Mouse (Mus musculus): ENCODE data around the gene Lst1. TPM values are rescaled to one million over a fixed set of nuclear protein-coding genes. Genes with fewer than 3 reads are reported as not detected.

Gene Lst1
- polyA plus RNA-seq, 1 experiment from 2014 or later, result 3.7 TPM

GRCm38 (mm10) chr17:35167794-35168193 lies 20.4 kb downstream of the Lst1 start:
- WGBS, result 88% methylated on average over 7 of the region's 7 CpGs

GRCm38 (mm10) chr17:35166352-35167035 lies 21.7 kb downstream of the Lst1 start:
- Histone ChIP-seq H3K4me2 (ENCODE audit: low read depth, low read length) (peak overlapping the region; percentile 71), H3K9me3 (ENCODE audit: control insufficient read depth, low read length) (no peaks in the 10 kb centered on the region), H3K27ac (ENCODE audit: low read depth, low read length) (peak overlapping the region; percentile 88), H3K4me3 (ENCODE audit: low read depth, low read length) (peak overlapping the region; percentile 89; the same call in 1 of the 2 replicates), H3K4me1 (ENCODE audit: control insufficient read depth, insufficient read depth, low read length) (peaks cover 26% of the 10 kb centered on the region), H3K27me3 (ENCODE audit: control insufficient read depth, insufficient read depth, low read length) (no peaks in the 10 kb centered on the region), H3K9ac (replicated peaks; ENCODE audit: low read depth, low read length) (peak overlapping the region; percentile 54), H3K36me3 (ENCODE audit: control insufficient read depth, insufficient read depth, low read length) (peaks cover 5% of the 10 kb centered on the region; the same call in 1 of the 2 replicates)
- peak; percentile 6; the same call in 1 of the 2 replicates for ATAC-seq (ENCODE audit: low read depth)
- 48% methylated on average over 8 of the region's 8 CpGs for WGBS

More at GRCm38 (mm10) chr17:35167794-35168193, 20.4 kb downstream of the Lst1 start:
- H3K9ac ChIP-seq (replicated peaks; ENCODE audit: low read depth, low read length), result no peak overlapping the region
- H3K36me3 ChIP-seq (ENCODE audit: control insufficient read depth, insufficient read depth, low read length), result no peaks in the 10 kb centered on the region
- ATAC-seq (ENCODE audit: low read depth), result no peak
- no peak overlapping the region for H3K27ac ChIP-seq (ENCODE audit: low read depth, low read length)
- H3K4me1 ChIP-seq (ENCODE audit: control insufficient read depth, insufficient read depth, low read length), result peaks cover 14% of the 10 kb centered on the region
- H3K4me2 ChIP-seq (ENCODE audit: low read depth, low read length), result no peak overlapping the region
- H3K27me3 ChIP-seq (ENCODE audit: control insufficient read depth, insufficient read depth, low read length), result no peaks in the 10 kb centered on the region
- H3K4me3 ChIP-seq (ENCODE audit: low read depth, low read length), result no peak overlapping the region
- no peaks in the 10 kb centered on the region for H3K9me3 ChIP-seq (ENCODE audit: control insufficient read depth, low read length)

- Histone ChIP-seq H3K9me3 (ENCODE audit: control insufficient read depth, low read length) (no peaks in the 10 kb centered on the region), H3K27me3 (ENCODE audit: control insufficient read depth, insufficient read depth, low read length) (no peaks in the 10 kb centered on the region), H3K9ac (replicated peaks; ENCODE audit: low read depth, low read length) (peak overlapping the region; percentile 54), H3K4me2 (ENCODE audit: low read depth, low read length) (peak overlapping the region; percentile 71), H3K4me1 (ENCODE audit: control insufficient read depth, insufficient read depth, low read length) (peaks cover 26% of the 10 kb centered on the region), H3K27ac (ENCODE audit: low read depth, low read length) (peak overlapping the region; percentile 88), H3K36me3 (ENCODE audit: control insufficient read depth, insufficient read depth, low read length) (peaks cover 14% of the 10 kb centered on the region; the same call in 1 of the 2 replicates), H3K4me3 (ENCODE audit: low read depth, low read length) (peak overlapping the region; percentile 89)
- ATAC-seq (ENCODE audit: low read depth), result peak; percentile 83
- WGBS, result 23% methylated on average over 12 of the region's 12 CpGs
Measured at GRCm38 (mm10) chr17:35165451-35166155, 22.6 kb downstream of the Lst1 start.

- Histone ChIP-seq H3K4me3 (ENCODE audit: low read depth, low read length) (peak within 1 kb of the TSS; percentile 89), H3K4me2 (ENCODE audit: low read depth, low read length) (peak within 1 kb of the TSS; percentile 89), H3K27ac (ENCODE audit: low read depth, low read length) (peak within 1 kb of the TSS; percentile 92), H3K9ac (replicated peaks; ENCODE audit: low read depth, low read length) (peak within 1 kb of the TSS; percentile 98), H3K27me3 (ENCODE audit: control insufficient read depth, insufficient read depth, low read length) (no peaks in the 10 kb centered on the region), H3K36me3 (ENCODE audit: control insufficient read depth, insufficient read depth, low read length) (peaks cover 22% of the 10 kb centered on the region), H3K9me3 (ENCODE audit: control insufficient read depth, low read length) (no peaks in the 10 kb centered on the region), H3K4me1 (ENCODE audit: control insufficient read depth, insufficient read depth, low read length) (peaks cover 26% of the 10 kb centered on the region)
- under 1% methylated on average over 82 of the region's 89 CpGs for WGBS
- peak; percentile 92 for ATAC-seq (ENCODE audit: low read depth)
Measured at GRCm38 (mm10) chr17:35164568-35165450, 23.4 kb downstream of the Lst1 start, which contains the start of gene Prrc2a. TSS of gene Prrc2a (minus strand) at chr17:35164897.

- Histone ChIP-seq H3K36me3 (ENCODE audit: control insufficient read depth, insufficient read depth, low read length) (peaks cover 28% of the 10 kb centered on the region), H3K9ac (replicated peaks; ENCODE audit: low read depth, low read length) (peak overlapping the region; percentile 98), H3K4me2 (ENCODE audit: low read depth, low read length) (peak overlapping the region; percentile 89), H3K27me3 (ENCODE audit: control insufficient read depth, insufficient read depth, low read length) (no peaks in the 10 kb centered on the region), H3K27ac (ENCODE audit: low read depth, low read length) (peak overlapping the region; percentile 92), H3K9me3 (ENCODE audit: control insufficient read depth, low read length) (no peaks in the 10 kb centered on the region), H3K4me1 (ENCODE audit: control insufficient read depth, insufficient read depth, low read length) (peaks cover 26% of the 10 kb centered on the region), H3K4me3 (ENCODE audit: low read depth, low read length) (peak overlapping the region; percentile 89)
- ATAC-seq (ENCODE audit: low read depth), result no peak; the same call in 1 of the 2 replicates
- 0% methylated on average over 26 of the region's 28 CpGs for WGBS
Measured at GRCm38 (mm10) chr17:35164218-35164567, 24.0 kb downstream of the Lst1 start.

GRCm38 (mm10) chr17:35163326-35164081 lies 24.7 kb downstream of the Lst1 start:
- peak overlapping the region; percentile 92 for H3K27ac ChIP-seq (ENCODE audit: low read depth, low read length)
- H3K4me2 ChIP-seq (ENCODE audit: low read depth, low read length), result peak overlapping the region; percentile 89
- H3K4me1 ChIP-seq (ENCODE audit: control insufficient read depth, insufficient read depth, low read length), result peaks cover 26% of the 10 kb centered on the region
- H3K9ac ChIP-seq (replicated peaks; ENCODE audit: low read depth, low read length), result peak overlapping the region; percentile 98
- H3K4me3 ChIP-seq (ENCODE audit: low read depth, low read length), result peak overlapping the region; percentile 89
- H3K9me3 ChIP-seq (ENCODE audit: control insufficient read depth, low read length), result no peaks in the 10 kb centered on the region
- no peaks in the 10 kb centered on the region for H3K27me3 ChIP-seq (ENCODE audit: control insufficient read depth, insufficient read depth, low read length)
- ATAC-seq (ENCODE audit: low read depth), result no peak
- 12% methylated on average over 8 of the region's 8 CpGs for WGBS
- peaks cover 35% of the 10 kb centered on the region for H3K36me3 ChIP-seq (ENCODE audit: control insufficient read depth, insufficient read depth, low read length)

- peaks cover 42% of the 10 kb centered on the region for H3K36me3 ChIP-seq (ENCODE audit: control insufficient read depth, insufficient read depth, low read length)
- H3K4me3 ChIP-seq (ENCODE audit: low read depth, low read length), result peak overlapping the region; percentile 89
- H3K9me3 ChIP-seq (ENCODE audit: control insufficient read depth, low read length), result no peaks in the 10 kb centered on the region
- peak overlapping the region; percentile 98 for H3K9ac ChIP-seq (replicated peaks; ENCODE audit: low read depth, low read length)
- no peak for ATAC-seq (ENCODE audit: low read depth)
- peak overlapping the region; percentile 89 for H3K4me2 ChIP-seq (ENCODE audit: low read depth, low read length)
- H3K4me1 ChIP-seq (ENCODE audit: control insufficient read depth, insufficient read depth, low read length), result peaks cover 26% of the 10 kb centered on the region
- no peaks in the 10 kb centered on the region for H3K27me3 ChIP-seq (ENCODE audit: control insufficient read depth, insufficient read depth, low read length)
- H3K27ac ChIP-seq (ENCODE audit: low read depth, low read length), result no peak overlapping the region
- WGBS, result 52% methylated on average over 12 of the region's 12 CpGs
Measured at GRCm38 (mm10) chr17:35162730-35163129, 25.5 kb downstream of the Lst1 start.

- Histone ChIP-seq H3K9me3 (ENCODE audit: control insufficient read depth, low read length) (no peaks in the 10 kb centered on the region), H3K27me3 (ENCODE audit: control insufficient read depth, insufficient read depth, low read length) (no peaks in the 10 kb centered on the region), H3K36me3 (ENCODE audit: control insufficient read depth, insufficient read depth, low read length) (peaks cover 48% of the 10 kb centered on the region), H3K4me1 (ENCODE audit: control insufficient read depth, insufficient read depth, low read length) (peaks cover 26% of the 10 kb centered on the region), H3K27ac (ENCODE audit: low read depth, low read length) (no peak overlapping the region), H3K9ac (replicated peaks; ENCODE audit: low read depth, low read length) (no peak overlapping the region), H3K4me3 (ENCODE audit: low read depth, low read length) (peak overlapping the region; percentile 89), H3K4me2 (ENCODE audit: low read depth, low read length) (peak overlapping the region; percentile 89)
- ATAC-seq (ENCODE audit: low read depth), result no peak
- 79% methylated on average over 14 of the region's 14 CpGs for WGBS
Measured at GRCm38 (mm10) chr17:35162121-35162520, 26.1 kb downstream of the Lst1 start.
